Mouse (Mus musculus): ENCODE measurements around the gene Tmem131.

Gene Tmem131

DNA sequence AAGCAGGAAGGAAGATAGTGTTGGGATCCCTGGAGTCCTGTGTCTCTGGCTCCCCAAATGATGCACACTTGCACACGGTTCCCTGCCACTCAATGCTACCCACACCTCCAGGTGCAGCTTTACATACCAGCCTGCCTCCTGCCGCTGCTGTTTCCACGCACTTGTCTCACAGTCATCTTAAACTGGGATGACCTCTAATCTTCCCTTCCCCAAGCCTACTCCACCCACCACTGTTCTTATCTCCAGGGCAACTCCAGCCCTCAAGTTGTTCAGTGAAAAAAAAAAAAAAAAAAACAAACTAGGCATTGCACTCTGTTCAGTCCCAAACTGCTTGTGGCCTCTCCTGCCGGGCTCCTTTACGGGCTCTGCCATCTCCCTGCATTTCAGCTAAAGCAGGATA, at the start of gene Tmem131:
TSS of gene Tmem131 (minus strand) at position 14 of the 400 bp plus-strand sequence.
- no peak for ATAC-seq (ENCODE audit: insufficient number of reproducible peaks, low FRiP score, low TSS enrichment)

DNA sequence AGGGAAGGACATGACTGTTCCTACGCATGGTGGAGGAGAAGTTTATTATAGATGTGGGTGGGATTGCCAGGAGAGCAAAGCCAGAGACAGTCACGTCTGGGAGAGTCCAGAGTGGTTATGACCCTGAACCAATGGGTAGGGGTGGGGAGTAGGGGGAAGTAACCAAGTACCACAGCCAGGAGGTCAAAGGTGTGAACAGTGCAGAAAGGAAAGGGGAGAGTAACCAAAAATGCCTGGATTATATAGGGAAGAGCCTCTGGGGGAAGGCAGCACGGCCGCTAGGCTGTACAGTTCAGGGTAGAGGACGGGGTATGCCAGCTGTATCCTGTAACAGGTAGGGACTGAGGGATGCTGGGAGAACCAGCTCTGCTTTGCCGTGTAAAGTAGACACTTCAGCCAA, 45.1 kb upstream of the Tmem131 start:
- ATAC-seq (ENCODE audit: insufficient number of reproducible peaks, low FRiP score, low TSS enrichment): no peak

DNA sequence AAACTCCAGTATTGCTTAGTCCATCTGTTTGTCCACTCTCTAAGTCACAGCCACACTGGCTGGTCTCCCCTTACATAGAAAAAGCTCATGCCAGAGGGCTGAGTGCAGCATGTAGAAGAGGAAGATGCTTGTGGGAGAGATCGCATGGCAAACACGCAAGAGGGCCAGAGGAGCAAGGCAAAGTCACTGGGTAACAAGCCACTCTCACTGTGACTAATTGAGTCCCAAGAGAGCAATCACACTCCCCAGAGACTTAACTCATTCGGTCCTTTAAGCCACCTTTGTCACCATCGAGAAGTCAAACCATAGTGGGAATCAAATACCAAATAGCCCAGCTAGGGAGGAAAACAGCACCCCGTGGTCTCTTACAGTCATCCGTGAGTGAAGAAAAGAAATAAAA, 44.7 kb upstream of the Tmem131 start:
- no peak for ATAC-seq (ENCODE audit: insufficient number of reproducible peaks, low FRiP score, low TSS enrichment)

DNA sequence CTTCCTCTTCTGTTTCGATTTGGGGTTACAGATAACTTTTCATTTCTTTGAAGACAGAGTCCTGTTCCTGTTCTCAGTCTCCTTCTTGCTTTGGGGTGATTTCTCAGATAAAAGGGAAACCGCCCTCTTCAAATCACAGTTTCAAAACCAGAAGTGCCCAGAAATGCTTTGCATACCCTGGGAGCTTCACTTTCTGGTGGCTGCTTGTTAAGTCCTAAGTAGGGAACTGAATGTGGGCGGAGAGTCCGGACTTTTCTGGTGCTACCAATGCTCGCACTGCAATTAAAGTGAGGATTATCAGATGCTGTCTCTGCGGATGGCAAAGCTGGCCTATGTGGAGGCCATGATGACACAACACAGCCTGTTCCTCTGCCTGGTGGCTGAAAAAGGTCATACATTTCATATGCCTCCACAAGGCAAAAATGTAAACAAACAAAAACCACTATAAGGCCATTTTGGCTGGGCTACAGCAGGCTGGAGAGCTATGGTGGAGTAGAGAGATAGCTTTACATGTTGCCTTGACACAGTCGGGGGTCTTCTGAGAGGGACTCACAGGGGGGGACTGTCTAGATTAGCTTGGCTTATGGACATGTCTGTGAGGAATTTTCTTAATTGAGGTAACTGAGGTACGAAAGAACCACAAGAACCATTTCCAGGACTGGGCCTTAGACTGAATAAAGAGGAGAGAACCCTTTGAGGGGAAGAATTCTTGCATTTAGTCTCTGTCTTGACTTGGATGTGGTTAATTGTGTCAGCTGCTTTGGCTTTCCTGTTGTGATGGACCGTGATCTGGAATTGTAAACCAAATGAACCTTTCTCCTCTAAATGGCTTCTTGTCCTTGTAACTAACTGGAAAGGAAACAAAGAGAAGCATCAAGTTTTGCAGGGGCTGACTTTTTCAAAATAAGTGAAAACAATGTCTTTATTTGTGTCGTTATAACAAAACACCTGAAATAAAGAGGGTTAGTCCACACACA, 44.0 kb upstream of the Tmem131 start:
- no peak for ATAC-seq (ENCODE audit: insufficient number of reproducible peaks, low FRiP score, low TSS enrichment)

DNA sequence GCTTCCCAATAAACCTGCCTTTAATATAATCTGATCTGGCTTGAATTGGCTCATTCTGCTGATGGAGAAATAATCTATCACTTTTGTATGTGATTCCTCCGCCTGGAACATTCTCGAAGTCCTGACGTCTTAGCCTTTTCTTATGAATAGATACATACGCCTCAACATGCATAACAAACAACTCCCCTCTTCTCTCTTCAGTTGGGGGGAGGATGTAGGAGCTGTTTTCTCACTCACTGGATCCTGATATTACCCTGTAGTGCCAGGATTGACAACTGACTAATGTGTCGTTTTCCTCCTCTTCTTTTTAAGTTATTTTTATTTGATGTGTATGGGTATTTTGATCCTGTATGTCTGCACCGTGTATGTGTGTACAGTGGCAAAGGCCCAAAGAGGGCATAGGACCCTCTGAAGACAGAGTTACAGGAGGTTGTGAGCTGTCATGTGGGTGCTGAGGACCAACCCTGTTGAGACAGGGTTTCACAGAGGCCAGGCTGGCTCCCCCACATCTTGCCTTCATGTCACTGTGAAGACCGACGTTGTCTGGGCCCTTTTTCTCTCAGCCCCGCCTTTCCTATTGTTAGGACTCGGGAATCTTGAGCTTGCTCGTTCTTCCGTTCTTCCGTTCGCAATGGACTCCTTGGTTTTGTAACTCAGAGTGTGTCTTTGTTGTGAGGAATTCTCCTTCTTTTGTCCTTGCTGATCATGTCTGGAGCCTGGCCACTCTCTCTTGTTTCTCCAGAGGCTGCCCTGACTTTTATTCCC, 43.1 kb upstream of the Tmem131 start:
- ATAC-seq (ENCODE audit: insufficient number of reproducible peaks, low FRiP score, low TSS enrichment): no peak

DNA sequence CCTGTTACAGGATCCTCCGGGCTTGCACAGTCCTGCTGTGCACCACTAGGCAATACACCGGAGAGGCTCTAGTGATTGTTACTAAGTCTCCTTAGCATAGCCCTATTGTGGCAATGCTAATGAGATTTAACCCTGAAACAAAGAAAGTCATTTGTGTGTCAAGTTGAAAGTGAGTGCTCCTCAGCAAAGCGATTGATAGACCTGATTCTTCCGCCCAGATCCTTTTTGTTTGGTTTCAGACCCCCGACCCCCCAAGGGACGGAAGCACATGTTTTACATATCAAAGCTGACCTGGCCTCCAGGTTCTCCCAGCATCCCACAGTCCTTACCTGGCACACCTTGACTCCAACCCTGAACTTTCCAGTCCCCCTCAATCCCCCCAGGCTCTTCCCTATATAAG, 42.4 kb upstream of the Tmem131 start:
- no peak for ATAC-seq (ENCODE audit: insufficient number of reproducible peaks, low FRiP score, low TSS enrichment)

DNA sequence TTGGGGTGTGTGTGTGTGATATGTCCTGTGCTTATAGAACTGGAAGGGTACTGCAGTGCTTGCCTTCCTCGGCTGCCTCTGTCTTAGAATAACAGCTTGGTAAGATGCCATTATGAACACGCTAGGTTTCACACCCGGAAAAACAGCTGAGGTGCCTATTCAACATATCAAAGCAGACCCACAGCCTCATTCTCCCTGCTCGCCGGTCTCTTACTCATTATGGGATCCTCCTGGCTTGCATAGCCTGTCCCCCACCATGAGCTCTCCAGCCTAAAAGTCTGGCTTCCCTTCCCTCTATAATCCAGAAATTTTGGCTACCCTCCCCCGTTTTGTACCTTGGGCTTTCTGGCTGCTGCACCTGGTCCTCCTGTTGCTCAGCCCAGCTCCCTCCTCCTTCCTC, 40.9 kb upstream of the Tmem131 start:
- no peak for ATAC-seq (ENCODE audit: insufficient number of reproducible peaks, low FRiP score, low TSS enrichment)

DNA sequence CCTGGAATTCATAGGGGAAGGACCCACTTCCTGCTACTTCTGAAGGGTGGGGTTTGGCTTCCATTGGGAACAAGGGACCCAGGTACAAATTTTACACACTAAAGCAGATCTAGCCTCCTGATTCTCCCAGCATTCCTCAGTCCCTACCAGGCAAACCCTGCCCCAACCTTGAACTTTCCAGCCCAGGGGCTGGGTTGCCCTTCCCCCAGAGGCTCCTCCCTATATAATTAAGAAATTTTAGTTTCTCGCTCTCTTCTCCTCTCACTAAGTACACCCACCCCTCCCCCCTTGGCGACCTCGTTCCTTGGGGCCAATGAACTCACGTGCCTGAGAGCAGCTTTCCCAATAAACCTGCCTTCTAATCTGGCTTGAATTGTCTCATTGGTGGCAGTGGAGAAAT, 40.3 kb upstream of the Tmem131 start:
- no peak for ATAC-seq (ENCODE audit: insufficient number of reproducible peaks, low FRiP score, low TSS enrichment)

DNA sequence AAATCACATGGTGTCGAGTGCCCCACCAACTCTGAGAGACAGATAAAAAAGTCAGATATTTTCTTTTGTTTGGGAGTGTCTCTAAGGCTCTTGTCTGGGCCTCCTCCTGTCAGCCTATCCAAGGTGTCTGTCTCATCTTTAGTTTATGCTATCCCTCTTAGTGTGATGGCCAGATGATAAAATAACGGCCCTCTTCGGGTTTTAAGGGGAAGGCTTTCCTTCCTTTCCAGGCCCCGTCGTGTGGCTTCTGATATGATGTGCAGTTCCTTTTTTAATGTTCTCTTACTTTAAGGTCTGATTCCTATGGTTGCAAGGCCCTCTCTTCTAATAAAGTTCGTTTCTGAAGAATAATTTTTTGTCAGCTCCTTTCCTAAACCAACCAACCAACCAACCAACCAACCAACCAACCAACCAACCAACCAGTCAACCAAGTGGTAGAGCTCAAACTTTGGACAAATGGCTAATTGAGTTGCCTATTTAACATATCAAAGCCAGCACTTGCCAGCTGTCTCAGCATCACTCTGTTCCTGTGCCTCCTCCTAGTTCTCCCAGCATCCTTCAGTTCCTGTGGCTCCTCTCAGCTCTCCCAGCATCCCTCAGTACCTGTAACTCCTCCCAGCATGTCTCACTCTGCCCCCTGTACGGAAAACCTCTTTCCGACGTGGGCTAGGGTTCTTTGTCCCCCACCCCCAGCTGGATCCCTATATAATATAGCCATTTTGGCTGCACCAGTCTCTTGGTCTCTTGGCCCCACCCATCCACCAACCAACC, 38.9 kb upstream of the Tmem131 start:
- no peak for ATAC-seq (ENCODE audit: insufficient number of reproducible peaks, low FRiP score, low TSS enrichment)

DNA sequence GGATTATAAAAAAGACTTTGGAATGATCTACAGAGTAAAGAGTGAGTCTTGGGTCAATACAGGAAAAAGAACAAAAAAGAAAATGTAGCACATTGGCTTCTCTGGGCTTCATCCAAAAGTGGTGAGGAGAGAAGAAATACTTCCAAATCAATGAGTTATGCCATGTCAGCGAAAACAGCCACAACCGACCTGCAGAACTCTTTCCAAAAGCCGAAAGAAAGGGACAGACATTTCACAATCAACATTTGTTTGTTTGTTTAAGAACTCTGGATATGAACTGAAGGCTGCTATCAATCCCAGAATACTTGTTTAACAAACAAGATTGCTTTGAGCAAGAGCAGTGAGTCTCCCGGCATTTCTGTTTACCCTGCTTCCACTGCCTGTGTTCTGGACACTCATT, 33.3 kb upstream of the Tmem131 start:
- no peak for ATAC-seq (ENCODE audit: insufficient number of reproducible peaks, low FRiP score, low TSS enrichment)

DNA sequence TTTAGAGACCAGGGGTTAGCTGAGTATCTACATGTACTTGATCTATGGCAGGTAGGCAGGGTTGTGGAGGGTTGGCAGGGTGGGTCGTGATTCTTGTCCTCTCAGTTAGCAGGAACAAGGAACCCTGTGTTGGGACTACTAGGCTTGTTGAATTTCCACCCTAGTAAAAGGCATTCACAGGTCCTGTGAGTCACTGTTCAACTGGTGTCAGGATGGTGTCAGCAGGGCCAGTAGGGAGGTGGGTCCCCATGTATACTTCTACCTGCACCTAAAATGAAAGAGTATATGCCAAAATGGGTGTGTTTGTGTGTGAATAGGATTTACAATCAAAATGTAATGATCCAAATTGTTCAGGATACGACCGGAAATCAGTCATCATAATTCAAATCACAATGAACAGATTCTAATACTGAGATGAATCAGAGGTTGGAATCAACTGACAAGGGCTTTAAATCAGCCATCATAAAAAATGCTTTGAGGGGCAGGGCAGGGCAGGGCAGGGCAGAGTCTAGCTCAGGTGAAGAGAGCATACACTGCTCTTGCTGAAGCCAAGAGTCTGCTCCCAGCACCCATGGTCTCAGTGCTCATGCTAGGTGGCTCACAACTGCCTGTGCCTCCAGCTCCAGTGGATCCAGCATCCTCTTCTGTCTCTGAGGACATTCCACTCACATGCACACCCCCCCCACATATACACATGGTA, 27.6 kb upstream of the Tmem131 start:
- no peak for ATAC-seq (ENCODE audit: insufficient number of reproducible peaks, low FRiP score, low TSS enrichment)

DNA sequence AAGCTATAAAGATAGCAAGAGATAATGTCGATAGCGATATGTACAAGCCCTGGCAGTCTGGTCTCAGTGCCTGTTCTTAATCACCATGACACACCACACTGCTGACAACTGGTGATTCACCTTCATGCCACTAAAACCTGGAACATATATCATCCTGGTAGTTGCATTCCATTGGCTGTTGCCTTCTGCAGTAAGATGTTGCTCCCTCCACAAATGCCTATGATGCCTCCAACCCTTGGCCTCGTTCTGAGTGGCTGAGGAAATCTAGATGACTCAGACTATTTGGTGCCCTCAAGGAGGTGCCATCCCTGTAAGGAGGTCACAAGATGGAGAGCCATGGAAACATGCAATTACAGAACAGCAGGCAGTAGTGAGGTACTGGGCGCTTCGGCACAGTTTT, 22.4 kb upstream of the Tmem131 start:
- ATAC-seq (ENCODE audit: insufficient number of reproducible peaks, low FRiP score, low TSS enrichment): no peak

DNA sequence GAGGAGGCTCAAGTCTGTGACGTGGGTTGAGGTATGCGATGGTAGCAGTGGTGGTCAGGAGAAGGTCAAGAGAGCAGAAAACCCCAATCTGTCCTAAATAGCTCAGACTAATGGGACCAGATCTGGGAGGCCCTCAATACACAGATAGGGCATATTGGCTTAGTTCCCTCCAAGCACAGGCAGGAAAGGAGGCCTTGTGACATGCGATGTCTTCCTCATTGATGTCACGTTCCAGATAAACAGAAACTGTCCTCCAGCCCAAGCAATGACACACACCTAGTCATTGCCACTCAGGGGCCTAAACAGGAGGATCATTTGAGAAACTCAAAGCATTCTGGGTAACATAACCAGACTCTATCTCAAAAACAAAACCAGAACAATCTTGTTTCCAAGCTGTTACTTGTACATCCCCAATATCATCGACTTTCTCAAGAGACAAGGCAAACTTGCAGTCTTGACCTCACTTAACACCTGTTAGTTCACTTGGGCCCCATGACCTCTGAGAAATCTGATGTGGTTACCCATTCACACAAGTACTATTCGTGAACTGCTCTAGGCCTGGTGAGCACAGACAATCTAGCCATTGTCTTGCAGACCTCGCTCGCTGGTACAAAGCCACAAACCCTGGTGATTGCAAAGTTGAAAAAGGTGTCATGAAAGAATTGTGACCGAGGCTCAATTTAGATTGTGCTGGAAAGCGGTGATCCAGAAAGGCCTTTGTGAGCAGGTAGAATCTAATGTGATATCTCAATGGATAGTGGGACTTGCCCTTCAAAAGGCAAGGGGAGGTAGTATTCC, 19.1 kb upstream of the Tmem131 start:
- ATAC-seq (ENCODE audit: insufficient number of reproducible peaks, low FRiP score, low TSS enrichment): no peak

DNA sequence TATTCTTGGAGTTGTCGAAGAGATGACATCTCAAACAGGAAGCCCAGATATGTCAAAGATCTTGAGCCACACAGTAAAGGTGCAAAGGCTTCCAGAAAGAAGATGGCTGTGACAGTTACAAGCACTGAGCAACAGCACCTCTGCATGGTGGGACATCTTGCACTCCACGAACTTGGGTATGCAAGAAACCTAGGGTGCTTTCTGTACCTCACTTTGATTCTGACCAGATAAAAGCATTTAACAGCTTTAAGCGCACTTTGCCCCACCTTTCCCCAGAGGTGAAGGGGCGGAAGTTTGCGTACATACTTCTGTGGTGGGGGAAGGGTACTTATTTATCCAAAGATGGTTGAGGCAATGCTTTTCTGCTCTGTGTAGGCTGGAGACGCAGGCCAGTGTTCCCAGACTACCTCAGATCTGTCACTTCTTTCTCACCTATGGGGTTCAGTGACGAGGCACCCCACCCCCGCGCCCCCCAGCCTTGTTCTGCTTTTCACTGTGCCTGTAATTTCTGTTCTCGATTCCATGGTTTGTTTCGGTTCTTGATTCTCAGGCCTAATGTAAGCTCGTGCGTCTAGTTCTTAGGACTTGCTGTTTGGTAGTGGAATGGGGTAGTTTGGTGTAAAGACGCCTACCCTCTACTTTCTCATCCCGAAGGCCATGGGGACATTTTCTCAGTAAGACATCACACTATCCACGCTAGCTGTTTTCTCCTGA, 17.2 kb upstream of the Tmem131 start:
- ATAC-seq (ENCODE audit: insufficient number of reproducible peaks, low FRiP score, low TSS enrichment): no peak

DNA sequence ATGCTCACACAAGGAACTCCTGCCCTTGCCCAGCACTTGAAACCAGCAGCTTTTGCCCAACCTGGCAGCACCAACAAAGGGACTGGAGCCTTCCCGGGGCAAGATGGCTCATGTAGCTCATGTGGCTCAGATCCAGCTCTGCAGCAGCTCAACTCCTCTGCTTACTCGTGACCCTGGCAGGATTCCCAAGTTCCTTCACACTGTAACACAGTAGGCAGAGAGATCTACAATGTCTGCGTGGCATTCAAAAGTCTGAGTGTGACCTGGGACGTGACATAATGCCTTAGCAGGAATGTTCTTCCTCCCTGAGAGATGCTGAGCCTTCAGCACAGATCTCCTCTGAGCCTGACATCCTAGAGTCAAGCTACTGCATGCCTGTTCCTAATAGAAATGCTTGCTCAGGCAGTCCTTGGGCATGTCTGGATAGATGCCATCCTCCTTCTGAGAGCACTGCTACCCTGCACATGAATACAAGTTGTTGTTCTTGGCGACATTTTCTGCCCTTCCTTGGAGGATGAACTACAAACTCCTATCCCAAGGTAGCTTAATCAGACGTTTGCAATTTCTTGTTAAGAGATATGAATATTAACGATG, 6.2 kb upstream of the Tmem131 start:
- no peak for ATAC-seq (ENCODE audit: insufficient number of reproducible peaks, low FRiP score, low TSS enrichment)

DNA sequence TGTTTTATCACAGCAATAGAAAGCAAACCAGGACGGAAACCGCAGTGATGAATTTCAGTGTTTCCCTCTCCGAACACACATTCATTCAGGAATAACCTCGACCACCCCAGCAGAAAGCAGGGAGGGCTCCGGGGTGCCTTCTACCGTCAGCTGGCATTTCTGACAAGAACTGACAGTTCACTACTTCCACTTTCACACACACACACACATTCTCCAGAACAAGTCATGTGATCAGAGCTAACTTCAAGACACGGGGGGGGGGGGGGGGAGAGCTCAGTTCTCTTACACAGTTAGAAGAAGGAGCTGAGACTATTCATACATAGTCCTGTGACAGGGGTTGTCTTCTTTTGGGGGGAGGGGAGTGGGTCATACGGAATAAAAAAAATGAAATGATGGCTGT, 4.0 kb upstream of the Tmem131 start:
- ATAC-seq (ENCODE audit: insufficient number of reproducible peaks, low FRiP score, low TSS enrichment): no peak

DNA sequence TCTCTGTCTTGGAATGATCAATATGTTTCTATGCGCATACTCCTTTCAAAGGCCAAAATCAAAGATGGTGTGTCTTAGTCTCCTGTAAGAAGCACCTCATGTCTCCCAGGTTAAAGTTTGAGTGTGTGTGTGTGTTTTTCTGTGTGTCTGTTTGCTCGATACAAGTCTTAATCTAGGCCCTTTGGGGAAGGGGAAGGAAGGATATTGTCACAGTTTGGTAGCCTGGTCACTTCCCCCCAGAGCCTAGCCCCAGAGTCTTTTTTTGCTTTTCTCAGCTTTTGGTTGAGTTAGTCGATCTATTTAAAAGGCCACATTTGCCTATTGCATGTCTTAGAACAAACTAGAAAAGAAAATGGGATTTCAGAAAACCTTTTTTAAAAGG, 3.1 kb downstream of the Tmem131 start:
- ATAC-seq (ENCODE audit: insufficient number of reproducible peaks, low FRiP score, low TSS enrichment): no peak

Data from cerebellum, adult (tissue).